Mouse (Mus musculus) T-helper 17 cell (primary cell): Measurements from ENCODE around the gene Ggta1.

Source experiments
- in situ Hi-C, 2 experiments: fragments of 300-600 bp; cut with MboI, MseI; formaldehyde crosslinking; loops; 1 replicate in 1 of 2; 2 replicates in 1 of 2; pipeline ENCODE4 v1.15.1; 2025; ENCODE audit warnings: high pct_unique_total_duplicates in 2 of 2

The Ggta1 gene

GRCm38 (mm10) chr2:35407266-35407665 is 55.8 kb downstream of the Ggta1 start:
- in situ Hi-C loops = no loop called here

- in situ Hi-C loops = no loop called here
These were observed 56.4 kb downstream of the Ggta1 start for GRCm38 (mm10) chr2:35406611-35407010.

- in situ Hi-C loops = no loop called here
These were observed 60.6 kb downstream of the Ggta1 start for GRCm38 (mm10) chr2:35402391-35402790.

GRCm38 (mm10) chr2:35400739-35401138 is 62.3 kb downstream of the Ggta1 start:
- in situ Hi-C loops = no loop called here

- in situ Hi-C loops = loop anchor here in 1 of 2 experiments (5.0 kb wide), 1 partner anchor 106 kb away; no protein-coding TSS in a partner anchor
These were observed 64.7 kb downstream of the Ggta1 start for GRCm38 (mm10) chr2:35398184-35398828.

GRCm38 (mm10) chr2:35397590-35398173 is 65.3 kb downstream of the Ggta1 start:
- in situ Hi-C loops = loop anchor here in 1 of 2 experiments (5.0 kb wide), 1 partner anchor 105 kb away; no protein-coding TSS in a partner anchor

- in situ Hi-C loops = loop anchor here in 1 of 2 experiments (5.0 kb wide), 1 partner anchor 105 kb away; no protein-coding TSS in a partner anchor
These were observed 65.9 kb downstream of the Ggta1 start, which contains the start of gene 4930402F06Rik for GRCm38 (mm10) chr2:35397096-35397495. TSS of gene 4930402F06Rik (minus strand) at chr2:35397175.

- in situ Hi-C loops = no loop called here
These were observed 77.6 kb downstream of the Ggta1 start for GRCm38 (mm10) chr2:35385441-35385871.

GRCm38 (mm10) chr2:35379306-35379705 is 83.7 kb downstream of the Ggta1 start:
- in situ Hi-C loops = loop anchor here in 1 of 2 experiments (5.0 kb wide), 1 partner anchor 92 kb away; no protein-coding TSS in a partner anchor

- in situ Hi-C loops = loop anchor here in 1 of 2 experiments (5.0 kb wide), 1 partner anchor 90 kb away; no protein-coding TSS in a partner anchor
These were observed 85.4 kb downstream of the Ggta1 start for GRCm38 (mm10) chr2:35377600-35377999.

- in situ Hi-C loops = loop anchor here in 1 of 2 experiments (5.0 kb wide), 1 partner anchor 81 kb away; no protein-coding TSS in a partner anchor
These were observed 90.0 kb downstream of the Ggta1 start for GRCm38 (mm10) chr2:35373003-35373402.

GRCm38 (mm10) chr2:35370686-35371085 is 92.3 kb downstream of the Ggta1 start:
- in situ Hi-C loops = loop anchor here in 1 of 2 experiments (5.0 kb wide), 1 partner anchor 78 kb away; no protein-coding TSS in a partner anchor

- in situ Hi-C loops = no loop called here
These were observed 95.4 kb downstream of the Ggta1 start, which contains the start of gene 4930568D16Rik for GRCm38 (mm10) chr2:35367629-35368028. TSS of gene 4930568D16Rik (minus strand) at chr2:35367729.
